Mouse (Mus musculus) neural tube, embryonic 13.5 days (tissue): Measurements from ENCODE around the gene Dnajc24. TPM values are rescaled to one million over a fixed set of nuclear protein-coding genes. Genes with fewer than 3 reads are reported as not detected.

Experiments used
- ATAC-seq: fragments of 200-750 bp; cut with Nextera tagmentation; 2 replicates; pipeline ENCODE4 v1.8.0; 2017; ENCODE audit warnings: low read depth, mild to moderate bottlenecking, moderate TSS enrichment, moderate library complexity
- H3K27ac ChIP-seq: fragments of 300-500 bp; sonication (generic); replicated peaks from 2 replicates; pipeline ENCODE4 v1.5.1; 2015; ENCODE audit warnings: moderate library complexity, mild to moderate bottlenecking, inconsistent platforms
- H3K27me3 ChIP-seq: fragments of 300-500 bp; sonication (generic); 2 replicates; pipeline ENCODE4 v1.6.1; 2015; ENCODE audit warnings: mild to moderate bottlenecking, inconsistent platforms
- H3K36me3 ChIP-seq: fragments of 300-500 bp; sonication (generic); 2 replicates; pipeline ENCODE4 v1.6.1; 2015; ENCODE audit warnings: mild to moderate bottlenecking, inconsistent platforms
- H3K4me1 ChIP-seq: fragments of 300-500 bp; sonication (generic); replicated peaks from 2 replicates; pipeline ENCODE4 v1.6.1; 2015; ENCODE audit warnings: inconsistent platforms
- H3K4me2 ChIP-seq: fragments of 300-500 bp; sonication (generic); 2 replicates; pipeline ENCODE4 v1.6.1; 2015; ENCODE audit warnings: inconsistent platforms, mild to moderate bottlenecking, moderate library complexity
- H3K4me3 ChIP-seq: fragments of 300-500 bp; sonication (generic); 2 replicates; pipeline ENCODE4 v1.5.1; 2015; ENCODE audit warnings: mild to moderate bottlenecking, inconsistent platforms
- H3K9ac ChIP-seq: fragments of 300-500 bp; sonication (generic); 2 replicates; pipeline ENCODE4 v1.6.1; 2015; ENCODE audit warnings: moderate library complexity, mild to moderate bottlenecking, inconsistent platforms
- H3K9me3 ChIP-seq: fragments of 300-500 bp; sonication (generic); 2 replicates; pipeline ENCODE4 v1.6.1; 2016; ENCODE audit warnings: inconsistent platforms
- WGBS: fragments of 180-500 bp; shearing (Covaris S2); methylation state at CpG from one replicate; pipeline ENCODE4 v1.1.7; 2015; 5-methylcytosine and 5-hydroxymethylcytosine counted together
- polyA plus RNA-seq: library from polyadenylated mRNA; unstranded; fragments of >200 nt; fragmentation: Nextera tagmentation; extraction: Ambion mirVana; gene quantifications from 2 replicates; pipeline ENCODE4 v1.2.1, GENCODE M21; 2015

Gene Dnajc24
- 32.6 and 35.3 TPM in 2 replicates for polyA plus RNA-seq

DNA sequence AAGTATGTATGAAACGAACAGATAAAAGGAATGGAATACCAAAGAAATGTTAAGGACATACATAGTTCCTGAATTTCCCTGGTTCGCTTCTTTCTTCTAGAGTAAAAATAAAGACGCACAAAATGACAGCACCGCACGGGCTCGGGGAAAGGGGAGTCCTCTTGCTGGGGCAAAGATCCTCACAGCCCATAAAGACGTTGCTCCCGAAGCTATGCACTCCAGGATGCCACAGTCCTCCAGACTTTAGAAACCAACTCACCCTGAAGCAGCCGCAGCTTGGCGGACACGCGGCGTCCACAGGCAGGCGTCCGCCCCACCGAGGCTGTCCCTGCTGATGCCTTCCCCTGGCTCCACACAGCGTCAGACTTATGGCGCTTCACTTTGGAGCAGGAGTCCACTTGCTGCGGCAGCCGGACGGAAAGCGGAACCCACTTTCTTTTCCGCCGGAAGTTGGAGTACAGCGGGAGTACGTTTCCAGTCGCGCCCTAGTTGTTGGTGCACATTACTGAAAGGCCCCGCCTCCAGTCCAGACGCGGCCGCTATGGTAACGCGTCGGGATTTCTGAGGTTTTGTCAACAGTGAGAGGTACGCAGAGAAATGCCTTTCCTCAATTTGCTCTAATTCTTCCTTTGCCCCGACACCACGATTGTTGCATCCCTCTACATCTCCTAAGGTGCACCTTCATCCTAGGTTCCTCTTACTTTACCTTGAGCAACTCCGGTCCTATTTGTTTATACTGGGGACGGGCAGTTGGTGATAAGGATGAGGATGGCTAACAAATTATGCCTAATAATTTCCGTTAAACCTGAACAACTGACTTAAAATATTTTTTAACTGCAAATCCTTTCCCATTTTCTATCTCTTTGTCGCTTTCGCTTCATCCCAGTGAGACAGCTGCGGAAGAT, at the start of gene Dnajc24:
TSS of gene Dnajc24 (minus strand) at position 715 of the 905 bp plus-strand sequence.
- Histone ChIP-seq H3K9ac (peak within 1 kb of the TSS; percentile 90), H3K4me3 (peak within 1 kb of the TSS; percentile 87), H3K9me3 (no peaks in the 10 kb centered on the region), H3K27ac (peak within 1 kb of the TSS; percentile 86), H3K36me3 (peaks cover 3% of the 10 kb centered on the region; the same call in 1 of the 2 replicates), H3K4me2 (peak within 1 kb of the TSS; percentile 60), H3K4me1 (peaks cover 12% of the 10 kb centered on the region), H3K27me3 (no peaks in the 10 kb centered on the region)
- peak; percentile 98 for ATAC-seq
- WGBS = 2% methylated on average over 44 of the region's 44 CpGs

DNA sequence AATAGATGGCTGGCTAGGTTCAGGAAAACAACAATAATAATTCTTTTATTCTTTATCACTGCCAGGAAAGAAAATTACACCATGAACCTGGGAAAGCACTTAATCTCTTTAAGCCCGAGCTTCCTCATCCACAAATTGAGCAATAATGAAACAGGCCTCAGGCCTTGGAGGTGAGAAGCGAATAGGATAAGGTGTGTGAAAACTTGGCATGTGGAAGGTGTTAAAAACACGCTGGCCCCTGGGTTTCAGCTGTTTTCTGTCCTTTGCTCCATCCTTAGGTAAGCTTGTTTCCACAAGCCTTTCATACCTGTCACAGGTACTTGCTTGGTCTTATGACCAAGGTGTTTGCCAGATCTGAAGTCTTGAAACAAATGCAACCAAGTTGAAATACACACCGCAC, 43.3 kb upstream of the Dnajc24 start:
- Histone ChIP-seq H3K9ac (no peak overlapping the region), H3K36me3 (no peaks in the 10 kb centered on the region), H3K27ac (no peak overlapping the region), H3K4me2 (no peak overlapping the region), H3K27me3 (peaks cover 17% of the 10 kb centered on the region), H3K4me3 (no peak overlapping the region), H3K4me1 (no peaks in the 10 kb centered on the region), H3K9me3 (no peaks in the 10 kb centered on the region)
- 86% methylated on average over 4 of the region's 4 CpGs for WGBS
- no peak for ATAC-seq

DNA sequence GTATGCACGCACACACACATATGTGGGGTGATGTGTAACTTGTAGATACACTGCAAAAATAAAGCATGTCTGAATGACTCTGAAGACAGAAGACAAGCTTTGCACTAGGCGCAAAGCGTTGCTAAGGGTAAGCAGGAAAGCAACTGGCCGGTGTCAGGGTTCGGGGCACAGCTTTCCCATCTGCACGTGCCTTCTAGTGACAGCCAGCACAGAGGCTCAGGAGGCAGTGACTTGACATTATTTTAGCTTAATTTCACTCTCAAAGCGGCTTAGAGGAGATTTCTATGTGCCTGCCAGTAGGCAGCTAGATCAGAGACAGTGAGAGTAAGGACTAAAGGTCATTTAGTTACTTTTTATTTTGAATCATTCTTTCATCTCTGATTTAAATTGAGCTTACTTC, 39.1 kb upstream of the Dnajc24 start:
- WGBS = 44% methylated on average over 7 of the region's 7 CpGs
- Histone ChIP-seq H3K4me3 (no peak overlapping the region), H3K36me3 (no peaks in the 10 kb centered on the region), H3K27ac (no peak overlapping the region), H3K4me1 (peaks cover 8% of the 10 kb centered on the region; the same call in 1 of the 2 replicates), H3K9ac (no peak overlapping the region), H3K9me3 (no peaks in the 10 kb centered on the region), H3K4me2 (no peak overlapping the region), H3K27me3 (peaks cover 31% of the 10 kb centered on the region)
- no peak for ATAC-seq

DNA sequence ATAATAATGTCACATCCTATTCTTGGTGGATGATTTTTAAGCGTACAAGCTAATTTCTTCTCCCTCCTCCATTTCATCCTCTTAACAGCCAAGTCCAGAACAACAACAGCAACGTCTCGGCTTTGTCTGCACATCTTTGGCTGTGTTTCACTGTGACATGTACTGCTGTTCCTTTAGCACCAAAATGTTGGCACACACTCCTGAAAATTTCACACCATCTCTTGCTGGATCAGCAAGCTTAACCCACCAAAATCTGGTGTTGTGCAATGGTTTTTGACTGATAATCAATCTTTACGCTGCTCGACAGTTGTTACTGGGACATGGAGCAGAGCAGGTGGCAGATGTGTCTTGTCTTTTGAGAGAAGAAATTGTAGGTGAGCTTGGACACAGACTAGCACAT, 38.6 kb upstream of the Dnajc24 start:
- WGBS = 65% methylated on average over 5 of the region's 5 CpGs
- no peak overlapping the region for H3K4me3 ChIP-seq
- H3K4me1 ChIP-seq = peaks cover 8% of the 10 kb centered on the region; the same call in 1 of the 2 replicates
- no peak for ATAC-seq
- H3K27me3 ChIP-seq = peaks cover 36% of the 10 kb centered on the region
- no peak overlapping the region for H3K9ac ChIP-seq
- no peaks in the 10 kb centered on the region for H3K36me3 ChIP-seq
- H3K9me3 ChIP-seq = no peaks in the 10 kb centered on the region
- H3K4me2 ChIP-seq = no peak overlapping the region
- no peak overlapping the region for H3K27ac ChIP-seq

DNA sequence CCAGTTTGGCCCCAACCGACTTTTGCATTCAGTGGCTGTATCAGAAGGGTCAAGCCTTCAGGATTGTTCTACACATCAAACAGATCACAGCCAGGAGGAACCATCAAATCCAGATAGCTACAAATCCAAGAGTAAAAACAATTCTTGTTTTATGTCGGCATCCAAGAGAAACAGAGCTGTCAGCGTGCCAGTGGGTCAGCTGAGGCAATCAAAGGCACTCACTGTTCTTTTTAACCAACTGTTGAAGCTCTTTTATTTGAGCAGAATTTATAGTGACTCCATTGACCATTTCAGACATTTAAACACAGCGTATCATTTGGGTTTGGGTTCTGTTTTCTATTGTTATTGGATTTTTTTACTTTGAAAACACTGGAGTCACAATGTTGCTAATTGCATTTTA, 34.9 kb upstream of the Dnajc24 start:
- no peak overlapping the region for H3K4me3 ChIP-seq
- WGBS = 12% methylated on average over 4 of the region's 4 CpGs
- no peak for ATAC-seq
- H3K36me3 ChIP-seq = no peaks in the 10 kb centered on the region
- no peak overlapping the region for H3K4me2 ChIP-seq
- no peak overlapping the region for H3K27ac ChIP-seq
- H3K27me3 ChIP-seq = peaks cover 58% of the 10 kb centered on the region
- peaks cover 8% of the 10 kb centered on the region; the same call in 1 of the 2 replicates for H3K4me1 ChIP-seq
- H3K9ac ChIP-seq = no peak overlapping the region
- H3K9me3 ChIP-seq = no peaks in the 10 kb centered on the region

DNA sequence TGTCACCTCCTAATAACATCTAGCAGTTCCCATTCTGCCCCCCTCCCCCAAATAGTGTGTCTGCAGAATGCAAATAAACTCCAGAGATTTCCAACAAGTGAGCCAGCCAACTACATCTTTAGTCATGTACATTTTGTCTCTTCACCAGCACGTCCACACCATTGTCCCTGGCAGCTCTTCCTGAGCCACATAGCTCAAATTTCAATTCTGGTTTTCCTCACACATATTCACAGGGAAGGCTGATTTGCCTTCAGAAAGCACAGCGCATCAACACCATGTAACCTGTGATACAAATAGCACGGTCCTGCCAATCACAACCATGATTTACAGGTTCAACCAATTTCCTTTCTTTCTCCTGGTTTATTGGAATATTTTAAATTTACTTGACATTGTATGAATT, 21.5 kb upstream of the Dnajc24 start:
- Histone ChIP-seq H3K9me3 (no peaks in the 10 kb centered on the region), H3K36me3 (no peaks in the 10 kb centered on the region), H3K4me2 (no peak overlapping the region), H3K27me3 (no peaks in the 10 kb centered on the region), H3K9ac (no peak overlapping the region), H3K4me1 (no peaks in the 10 kb centered on the region), H3K27ac (no peak overlapping the region), H3K4me3 (no peak overlapping the region)
- no peak for ATAC-seq
- 79% methylated on average over 3 of the region's 3 CpGs for WGBS

DNA sequence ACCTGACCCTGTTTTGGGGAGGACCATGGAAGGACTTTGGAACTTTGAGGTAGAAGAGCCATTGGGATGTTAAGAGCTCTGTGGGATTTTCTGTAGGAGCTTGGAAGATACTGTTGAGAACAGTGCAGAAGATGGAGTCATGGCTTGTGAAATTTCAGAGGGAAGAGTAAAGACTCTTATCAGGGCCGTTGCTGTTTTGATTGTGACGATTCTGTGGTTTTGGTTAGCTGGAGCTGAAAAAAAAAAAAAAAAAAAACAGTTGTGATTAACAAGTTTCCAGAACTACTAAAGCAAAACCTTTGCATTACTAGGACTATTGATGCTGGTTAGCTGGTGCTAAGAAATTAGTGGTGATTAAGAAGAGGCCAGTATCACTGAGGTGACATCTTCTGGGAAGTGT, 5.1 kb upstream of the Dnajc24 start:
- Histone ChIP-seq H3K4me1 (no peaks in the 10 kb centered on the region), H3K36me3 (no peaks in the 10 kb centered on the region), H3K9me3 (no peaks in the 10 kb centered on the region), H3K9ac (no peak overlapping the region), H3K27me3 (no peaks in the 10 kb centered on the region), H3K4me2 (no peak overlapping the region), H3K4me3 (no peak overlapping the region), H3K27ac (no peak overlapping the region)
- WGBS = 82% methylated on average over 2 of the region's 2 CpGs
- no peak for ATAC-seq

DNA sequence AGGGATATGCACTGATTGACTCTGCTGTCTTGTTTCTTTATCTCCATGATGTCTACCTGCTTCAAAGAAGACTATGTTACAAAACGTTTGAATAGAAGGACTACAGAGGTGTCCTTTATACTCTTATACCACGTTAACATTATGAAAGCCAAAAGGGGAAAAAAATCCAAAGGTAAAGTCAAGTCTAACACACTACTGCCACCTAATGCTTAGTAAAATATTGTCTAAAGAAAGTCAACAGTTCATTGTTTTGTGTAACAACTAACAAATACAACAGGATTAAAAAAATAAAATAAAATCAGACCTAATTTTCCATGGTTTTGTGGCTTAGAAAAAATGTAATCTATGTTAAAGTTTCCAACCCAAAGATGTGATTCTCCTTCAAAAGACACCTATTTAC, 15.3 kb downstream of the Dnajc24 start:
- H3K36me3 ChIP-seq = no peaks in the 10 kb centered on the region
- no peak overlapping the region for H3K4me2 ChIP-seq
- H3K27ac ChIP-seq = no peak overlapping the region
- ATAC-seq = no peak
- H3K9ac ChIP-seq = no peak overlapping the region
- no peaks in the 10 kb centered on the region for H3K27me3 ChIP-seq
- 0 out of 2 replicates have a peak, but pooled peaks cover 5% of the 10 kb centered on the region for H3K9me3 ChIP-seq
- no peak overlapping the region for H3K4me3 ChIP-seq
- 34% methylated on average over 2 of the region's 2 CpGs for WGBS
- H3K4me1 ChIP-seq = no peaks in the 10 kb centered on the region

DNA sequence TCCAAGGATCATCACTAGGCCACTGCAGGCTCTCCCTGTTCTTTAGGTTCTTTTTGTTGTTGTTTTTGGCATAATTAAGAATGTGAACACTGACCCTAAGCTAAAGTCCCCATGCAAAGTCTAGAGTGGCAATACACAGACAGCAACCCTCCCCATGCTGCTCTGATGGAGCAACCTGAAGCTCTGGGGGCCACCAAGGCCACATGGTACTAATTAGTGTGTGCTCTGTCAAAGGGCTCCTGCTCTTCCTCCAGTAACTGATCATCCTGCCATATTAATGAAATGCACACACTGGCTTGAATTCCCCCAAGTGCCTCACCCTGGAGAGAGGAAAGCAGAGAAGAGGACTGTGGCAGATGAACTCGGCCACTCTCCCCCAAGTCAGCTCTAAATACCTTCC, 16.2 kb downstream of the Dnajc24 start:
- Histone ChIP-seq H3K9ac (no peak overlapping the region), H3K27ac (no peak overlapping the region), H3K4me3 (no peak overlapping the region), H3K4me2 (no peak overlapping the region), H3K27me3 (no peaks in the 10 kb centered on the region), H3K4me1 (no peaks in the 10 kb centered on the region), H3K36me3 (no peaks in the 10 kb centered on the region), H3K9me3 (0 out of 2 replicates have a peak, but pooled peaks cover 5% of the 10 kb centered on the region)
- ATAC-seq = no peak
- 62% methylated on average over 1 of the region's 1 CpGs for WGBS

DNA sequence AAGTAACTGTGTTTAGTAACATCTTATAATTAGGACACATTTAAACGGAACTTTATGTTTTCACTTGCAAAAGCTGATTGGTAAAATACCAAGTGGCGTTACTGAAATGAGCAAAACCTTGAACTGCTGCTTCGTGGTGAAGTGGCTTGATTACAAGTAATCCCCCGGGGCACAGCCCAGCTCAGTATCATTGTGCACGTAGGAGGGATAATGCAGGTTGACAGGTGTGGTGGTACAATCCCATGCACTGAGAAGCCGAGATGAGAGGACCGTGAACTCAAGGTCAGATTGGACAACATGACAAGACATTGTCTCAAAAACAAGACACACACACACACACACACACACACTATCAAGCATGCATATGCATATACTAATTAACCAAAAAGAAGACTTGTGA, 18.1 kb downstream of the Dnajc24 start:
- Histone ChIP-seq H3K36me3 (0 out of 2 replicates have a peak, but pooled peaks cover 5% of the 10 kb centered on the region), H3K4me2 (no peak overlapping the region), H3K4me1 (no peaks in the 10 kb centered on the region), H3K27me3 (no peaks in the 10 kb centered on the region), H3K9me3 (0 out of 2 replicates have a peak, but pooled peaks cover 5% of the 10 kb centered on the region), H3K9ac (no peak overlapping the region), H3K27ac (no peak overlapping the region), H3K4me3 (no peak overlapping the region)
- ATAC-seq = no peak
- WGBS = 83% methylated on average over 7 of the region's 7 CpGs

DNA sequence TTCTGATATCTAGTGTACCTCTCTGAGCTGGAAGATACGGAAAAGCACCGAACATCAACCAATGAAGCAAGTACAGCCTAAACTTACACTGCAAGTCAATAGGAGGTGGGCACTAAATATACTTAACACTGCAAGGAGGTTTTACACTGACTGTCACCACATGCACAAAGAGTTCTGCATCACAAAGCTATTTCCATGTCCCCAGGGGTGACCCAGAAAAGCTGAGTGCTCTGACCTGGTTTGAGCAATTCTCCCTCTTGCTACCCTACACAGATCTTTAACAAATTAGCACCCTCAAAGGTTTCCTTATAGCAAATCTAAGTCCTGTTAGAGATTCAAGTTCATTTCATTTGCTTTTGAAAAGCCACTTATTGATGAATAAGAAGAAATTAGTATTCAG, 25.3 kb downstream of the Dnajc24 start:
- Histone ChIP-seq H3K4me1 (peaks cover 5% of the 10 kb centered on the region), H3K9me3 (no peaks in the 10 kb centered on the region), H3K4me3 (no peak overlapping the region), H3K27me3 (no peaks in the 10 kb centered on the region), H3K27ac (no peak overlapping the region), H3K9ac (no peak overlapping the region), H3K4me2 (no peak overlapping the region), H3K36me3 (0 out of 2 replicates have a peak, but pooled peaks cover 12% of the 10 kb centered on the region)
- WGBS = 99% methylated on average over 2 of the region's 2 CpGs
- no peak for ATAC-seq

DNA sequence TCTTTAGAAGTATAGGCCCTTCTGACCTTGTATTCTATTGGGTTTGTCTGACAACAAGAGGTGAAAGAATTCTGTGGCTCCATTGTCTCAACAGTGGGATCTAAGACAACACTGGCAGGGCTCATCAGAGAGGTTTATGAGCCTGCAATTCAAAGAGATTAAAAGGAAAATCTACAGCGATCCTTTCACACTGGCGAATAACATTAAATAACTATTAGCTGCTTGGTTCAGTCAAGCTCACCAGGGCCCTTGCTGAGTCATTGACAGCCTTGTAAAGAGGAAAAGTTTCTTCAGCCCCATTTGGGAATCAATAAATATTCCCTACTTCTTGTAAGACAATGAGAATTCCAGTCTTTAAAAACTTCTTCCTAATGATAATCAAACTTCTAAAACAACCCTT, 29.4 kb downstream of the Dnajc24 start:
- H3K27me3 ChIP-seq = no peaks in the 10 kb centered on the region

More for the DNA sequence above, 29.4 kb downstream of the Dnajc24 start:
- Histone ChIP-seq H3K9ac (no peak overlapping the region), H3K4me3 (no peak overlapping the region), H3K9me3 (no peaks in the 10 kb centered on the region), H3K4me1 (peaks cover 5% of the 10 kb centered on the region), H3K4me2 (no peak overlapping the region), H3K36me3 (peaks cover 13% of the 10 kb centered on the region), H3K27ac (no peak overlapping the region)
- 5% methylated on average over 2 of the region's 2 CpGs for WGBS
- ATAC-seq = no peak
